Mouse (Mus musculus): ENCODE measurements around the gene Tns1. TPM values are rescaled to one million over a fixed set of nuclear protein-coding genes. Genes with fewer than 3 reads are reported as not detected.

Tns1 gene
- total and polyA plus RNA-seq, 3 experiments, result 0.40 to 3.6 (median 0.89) TPM

- Histone ChIP-seq H3K9me3 (replicated peaks; ENCODE audit: low read length) (no peaks in the 10 kb centered on the region), H3K9ac (ENCODE audit: insufficient read depth, low read depth) (no peak overlapping the region), H3K4me2 (ENCODE audit: insufficient read depth, low read depth, poor library complexity, severe bottlenecking) (no peak overlapping the region), H3K36me3 (replicated peaks in 1 of 2; ENCODE audit: control insufficient read depth in 1 of 2, insufficient read depth in 1 of 2, low read length in 1 of 2) (no peaks in the 10 kb centered on the region), H3K27ac (ENCODE audit: insufficient read depth, low read depth) (no peak overlapping the region), H3K4me3 (replicated peaks in 1 of 3; ENCODE audit: low read depth in 2 of 3, low read length in 2 of 3, poor library complexity in 1 of 3) (no peak overlapping the region), H3K79me2 (replicated peaks; ENCODE audit: control insufficient read depth, extremely low read depth, insufficient read depth, poor library complexity, severe bottlenecking) (no peaks in the 10 kb centered on the region), H3K27me3 (replicated peaks) (peaks cover 9% of the 10 kb centered on the region), H3K4me1 (ENCODE audit: control insufficient read depth in 1 of 2, insufficient read depth in 2 of 2) (peaks cover 0 to 15% of the 10 kb centered on the region in 2 experiments; a peak in 2 of 4 replicates)
- TF ChIP-seq E2F4 (IDR thresholded peaks at IDR 0.05; ENCODE audit: insufficient replicate concordance, low read depth, low read length) (no peak), ZNF384 (IDR thresholded peaks at IDR 0.05; ENCODE audit: low read depth, low read length) (no peak), MXI1 (IDR thresholded peaks at IDR 0.05; ENCODE audit: low read depth, low read length) (no peak), MEF2A (IDR thresholded peaks at IDR 0.05; ENCODE audit: borderline replicate concordance, low read depth, low read length) (no peak), JUND (conservative IDR thresholded peaks at IDR 0.05; ENCODE audit: low read depth, low read length) (no peak), NELFE (IDR thresholded peaks at IDR 0.05; ENCODE audit: low read depth, low read length) (no peak), SIN3A (IDR thresholded peaks at IDR 0.05; ENCODE audit: low read length) (no peak), IRF4 (IDR thresholded peaks at IDR 0.05; ENCODE audit: low read depth, low read length) (no peak), MAFK (IDR thresholded peaks at IDR 0.05; ENCODE audit: insufficient replicate concordance, low read length) (no peak), BHLHE40 (IDR thresholded peaks at IDR 0.05; ENCODE audit: low read depth, low read length) (no peak), PAX5 (IDR thresholded peaks at IDR 0.05; ENCODE audit: low read length) (no peak)
- in situ Hi-C loops (cut with MboI; ENCODE audit: low pct_ligation_motif_present, low pct_unique_long_range_greater_than_20kb, low sequenced_read_pairs) (no loop called here), dilution Hi-C loops (cut with MboI; ENCODE audit: extremely low pct_ligation_motif_present, extremely low pct_unique_long_range_greater_than_20kb, low sequenced_read_pairs) (no loop called here)
- no peak for DNase-seq (ENCODE audit: extremely low read depth)
Measured at GRCm38 (mm10) chr1:74017399-74018172, 106.7 kb downstream of the Tns1 start.

GRCm38 (mm10) chr1:74016618-74017017 lies 107.6 kb downstream of the Tns1 start:
- no peak overlapping the region for H3K9ac ChIP-seq (ENCODE audit: insufficient read depth, low read depth)
- no peak for TF ChIP-seq PAX5 (IDR thresholded peaks at IDR 0.05; ENCODE audit: low read length)
- TF ChIP-seq ZC3H11A (IDR thresholded peaks at IDR 0.05; ENCODE audit: low read depth, low read length), result no peak
- no peak for TF ChIP-seq GABPA (IDR thresholded peaks at IDR 0.05; ENCODE audit: insufficient replicate concordance, low read depth, low read length)
- TF ChIP-seq CHD1 (IDR thresholded peaks at IDR 0.05; ENCODE audit: low read depth, low read length), result no peak
- no peak for TF ChIP-seq MAFK (IDR thresholded peaks at IDR 0.05; ENCODE audit: insufficient replicate concordance, low read length)
- TF ChIP-seq E2F4 (IDR thresholded peaks at IDR 0.05; ENCODE audit: insufficient replicate concordance, low read depth, low read length), result no peak
- TF ChIP-seq JUND (conservative IDR thresholded peaks at IDR 0.05; ENCODE audit: low read depth, low read length), result no peak
- no peak for TF ChIP-seq SIN3A (IDR thresholded peaks at IDR 0.05; ENCODE audit: low read length)
- TF ChIP-seq POLR2AphosphoS2 (IDR thresholded peaks at IDR 0.05; ENCODE audit: low read depth, low read length), result no peak
- no peak for TF ChIP-seq POLR2A (IDR thresholded peaks at IDR 0.05; ENCODE audit: low read depth, low read length)
- no peak for TF ChIP-seq UBTF (IDR thresholded peaks at IDR 0.05; ENCODE audit: low read depth, low read length)
- no peak for TF ChIP-seq CHD2 (IDR thresholded peaks at IDR 0.05; ENCODE audit: low read length)
- no peak for TF ChIP-seq NELFE (IDR thresholded peaks at IDR 0.05; ENCODE audit: low read depth, low read length)
- TF ChIP-seq USF1 (IDR thresholded peaks at IDR 0.05; ENCODE audit: low read depth, low read length), result no peak
- no peak for DNase-seq (ENCODE audit: extremely low read depth)
- no peaks in the 10 kb centered on the region for H3K79me2 ChIP-seq (replicated peaks; ENCODE audit: control insufficient read depth, extremely low read depth, insufficient read depth, poor library complexity, severe bottlenecking)
- no peak overlapping the region for H3K4me3 ChIP-seq (replicated peaks in 1 of 3; ENCODE audit: low read depth in 2 of 3, low read length in 2 of 3, poor library complexity in 1 of 3)
- no peak overlapping the region for H3K27ac ChIP-seq (ENCODE audit: insufficient read depth, low read depth)
- H3K9me3 ChIP-seq (replicated peaks; ENCODE audit: low read length), result no peaks in the 10 kb centered on the region
- dilution Hi-C loops (cut with MboI; ENCODE audit: extremely low pct_ligation_motif_present, extremely low pct_unique_long_range_greater_than_20kb, low sequenced_read_pairs) (no loop called here), in situ Hi-C loops (cut with MboI; ENCODE audit: low pct_ligation_motif_present, low pct_unique_long_range_greater_than_20kb, low sequenced_read_pairs) (no loop called here)
- H3K4me1 ChIP-seq (ENCODE audit: control insufficient read depth in 1 of 2, insufficient read depth in 2 of 2), result peaks cover 0 to 15% of the 10 kb centered on the region in 2 experiments; a peak in 2 of 4 replicates
- no peaks in the 10 kb centered on the region for H3K36me3 ChIP-seq (replicated peaks in 1 of 2; ENCODE audit: control insufficient read depth in 1 of 2, insufficient read depth in 1 of 2, low read length in 1 of 2)
- no peak overlapping the region for H3K4me2 ChIP-seq (ENCODE audit: insufficient read depth, low read depth, poor library complexity, severe bottlenecking)
- peaks cover 9% of the 10 kb centered on the region for H3K27me3 ChIP-seq (replicated peaks)

Data from CH12.LX (cell line).